Mouse (Mus musculus) MEL (cell line): ENCODE measurements around the gene 6430548M08Rik. TPM values are rescaled to one million over a fixed set of nuclear protein-coding genes. Genes with fewer than 3 reads are reported as not detected.

Experiments
- DNase-seq: peaks from one replicate; pipeline ENCODE4 v3.0.0; 2011; ENCODE audit warnings: low read depth, low spot score
- H3K27ac ChIP-seq: 2 replicates; pipeline ENCODE4 v1.5.1; 2012; ENCODE audit warnings: low read depth, mild to moderate bottlenecking, control low read depth, low read length, moderate library complexity; ENCODE audit not compliant: control insufficient read depth
- H3K27me3 ChIP-seq, 2 experiments: fragments of 150-350 bp in 1 of 2; sonication (generic) in 1 of 2; 2 replicates each; pipeline ENCODE4 v1.6.1; 2012; ENCODE audit warnings: low read length in 2 of 2, mild to moderate bottlenecking in 2 of 2, improper control_type of control experiment in 1 of 2, moderate library complexity in 1 of 2; ENCODE audit not compliant: insufficient read depth in 2 of 2, control insufficient read depth in 1 of 2
- H3K36me3 ChIP-seq, 2 experiments: 2 replicates each; pipeline ENCODE4 v1.6.1; 2012 to 2014; ENCODE audit warnings: low read length in 2 of 2, improper control_type of control experiment in 1 of 2, inconsistent platforms in 1 of 2, mild to moderate bottlenecking in 1 of 2; ENCODE audit not compliant: insufficient read depth in 2 of 2, control insufficient read depth in 1 of 2
- H3K4me1 ChIP-seq, 2 experiments: fragments of 150-350 bp in 1 of 2; sonication (generic) in 1 of 2; 2 replicates each; pipeline ENCODE4 v1.6.1; 2012; ENCODE audit warnings: low read length in 2 of 2, improper control_type of control experiment in 1 of 2, mild to moderate bottlenecking in 1 of 2; ENCODE audit not compliant: insufficient read depth in 2 of 2, control insufficient read depth in 1 of 2
- H3K4me3 ChIP-seq, 2 experiments: fragments of 150-350 bp in 1 of 2; sonication (generic) in 1 of 2; 2 replicates each; pipeline ENCODE4 v1.5.1; 2012; ENCODE audit warnings: low read depth in 2 of 2, low read length in 2 of 2, mild to moderate bottlenecking in 2 of 2, moderate library complexity in 2 of 2, control low read depth in 1 of 2, improper control_type of control experiment in 1 of 2; ENCODE audit not compliant: control insufficient read depth in 1 of 2, insufficient read depth in 1 of 2
- H3K79me2 ChIP-seq: 2 replicates; pipeline ENCODE4 v1.6.1; 2012; ENCODE audit warnings: mild to moderate bottlenecking, low read length, moderate library complexity; ENCODE audit not compliant: control insufficient read depth, poor library complexity, insufficient read depth
- H3K9ac ChIP-seq: 2 replicates; pipeline ENCODE4 v1.6.1; 2012; ENCODE audit warnings: low read depth, mild to moderate bottlenecking, control low read depth, low read length, moderate library complexity; ENCODE audit not compliant: control insufficient read depth, poor library complexity, severe bottlenecking
- H3K9me3 ChIP-seq: fragments of 150-350 bp; sonication (generic); replicated peaks from 2 replicates; pipeline ENCODE4 v1.6.1; 2012; ENCODE audit warnings: mild to moderate bottlenecking, low read length, improper control_type of control experiment, moderate library complexity; ENCODE audit not compliant: insufficient read depth
- BHLHE40 ChIP-seq: IDR thresholded peaks from 2 replicates; pipeline ENCODE4 v1.6.1; 2012; ENCODE audit warnings: low read depth, mild to moderate bottlenecking, inconsistent platforms, low read length, improper control_type of control experiment, borderline replicate concordance
- CHD1 ChIP-seq: IDR thresholded peaks from 2 replicates; pipeline ENCODE4 v1.6.1; 2012; ENCODE audit warnings: low read depth, mild to moderate bottlenecking, inconsistent platforms, low read length, improper control_type of control experiment
- CTCF ChIP-seq, 3 experiments: IDR thresholded peaks in 2 of 3; conservative IDR thresholded peaks in 1 of 3; 2 replicates each; pipeline ENCODE4 v1.5.1; 2011 to 2012; ENCODE audit warnings: low read length in 3 of 3, low read depth in 2 of 3, mild to moderate bottlenecking in 2 of 3, improper control_type of control experiment in 1 of 3, inconsistent platforms in 1 of 3, mixed read lengths in 1 of 3, moderate library complexity in 1 of 3; ENCODE audit not compliant: control insufficient read depth in 1 of 3, insufficient read depth in 1 of 3, poor library complexity in 1 of 3, severe bottlenecking in 1 of 3
- E2F4 ChIP-seq: IDR thresholded peaks from 2 replicates; pipeline ENCODE4 v1.6.1; 2011; ENCODE audit warnings: low read depth, low read length, improper control_type of control experiment, borderline replicate concordance
- ELF1 ChIP-seq: IDR thresholded peaks from 2 replicates; pipeline ENCODE4 v1.6.1; 2014; ENCODE audit warnings: low read depth, mild to moderate bottlenecking, inconsistent platforms, low read length, improper control_type of control experiment, moderate library complexity
- EP300 ChIP-seq, 2 experiments: IDR thresholded peaks; 2 replicates each; pipeline ENCODE4 v1.6.1; 2011; ENCODE audit warnings: improper control_type of control experiment in 2 of 2, low read length in 2 of 2, low read depth in 1 of 2, mild to moderate bottlenecking in 1 of 2
- GABPA ChIP-seq: IDR thresholded peaks from 2 replicates; pipeline ENCODE4 v1.6.1; 2012; ENCODE audit warnings: low read depth, mild to moderate bottlenecking, inconsistent platforms, low read length, improper control_type of control experiment, moderate library complexity
- GATA1 ChIP-seq: IDR thresholded peaks from 2 replicates; pipeline ENCODE4 v1.6.1; 2011; ENCODE audit warnings: low read depth, low read length, improper control_type of control experiment
- JUND ChIP-seq: IDR thresholded peaks from 2 replicates; pipeline ENCODE4 v1.6.1; 2011; ENCODE audit warnings: low read depth, mild to moderate bottlenecking, improper control_type of control experiment, low read length
- MAFK ChIP-seq: IDR thresholded peaks from 2 replicates; pipeline ENCODE4 v1.6.1; 2011; ENCODE audit warnings: low read depth, mild to moderate bottlenecking, low read length, improper control_type of control experiment, borderline replicate concordance
- MEF2A ChIP-seq: IDR thresholded peaks from 2 replicates; pipeline ENCODE4 v1.6.1; 2014; ENCODE audit warnings: low read depth, mild to moderate bottlenecking, inconsistent platforms, low read length, improper control_type of control experiment; ENCODE audit not compliant: poor library complexity, insufficient replicate concordance, severe bottlenecking; ENCODE audit errors: extremely low read depth
- MXI1 ChIP-seq: IDR thresholded peaks from 2 replicates; pipeline ENCODE4 v1.6.1; 2011; ENCODE audit warnings: mild to moderate bottlenecking, low read depth, low read length, improper control_type of control experiment
- NELFE ChIP-seq: IDR thresholded peaks from 2 replicates; pipeline ENCODE4 v1.6.1; 2011; ENCODE audit warnings: low read depth, low read length, improper control_type of control experiment
- RAD21 ChIP-seq: IDR thresholded peaks from 2 replicates; pipeline ENCODE4 v1.6.1; 2011; ENCODE audit warnings: mild to moderate bottlenecking, low read depth, low read length, improper control_type of control experiment
- SMC3 ChIP-seq: IDR thresholded peaks from 2 replicates; pipeline ENCODE4 v1.6.1; 2011; ENCODE audit warnings: low read depth, low read length, improper control_type of control experiment
- TCF12 ChIP-seq: IDR thresholded peaks from 2 replicates; pipeline ENCODE4 v1.6.1; 2014; ENCODE audit warnings: low read depth, mild to moderate bottlenecking, inconsistent platforms, low read length, improper control_type of control experiment, moderate library complexity
- UBTF ChIP-seq: IDR thresholded peaks from 2 replicates; pipeline ENCODE4 v1.6.1; 2012; ENCODE audit warnings: low read depth, mild to moderate bottlenecking, inconsistent platforms, low read length, improper control_type of control experiment, moderate library complexity, borderline replicate concordance; ENCODE audit not compliant: insufficient read depth
- ZC3H11A ChIP-seq: IDR thresholded peaks from 2 replicates; pipeline ENCODE4 v1.6.1; 2012; ENCODE audit warnings: low read depth, mild to moderate bottlenecking, inconsistent platforms, low read length, improper control_type of control experiment
- ZKSCAN1 ChIP-seq: IDR thresholded peaks from 2 replicates; pipeline ENCODE4 v1.6.1; 2012; ENCODE audit warnings: low read depth, mild to moderate bottlenecking, inconsistent platforms, low read length, improper control_type of control experiment, moderate library complexity
- ZMIZ1 ChIP-seq: IDR thresholded peaks from 2 replicates; pipeline ENCODE4 v1.6.1; 2012; ENCODE audit warnings: low read depth, mild to moderate bottlenecking, inconsistent platforms, low read length, improper control_type of control experiment, moderate library complexity
- ZNF384 ChIP-seq: IDR thresholded peaks from 2 replicates; pipeline ENCODE4 v1.6.1; 2012; ENCODE audit warnings: low read depth, mild to moderate bottlenecking, inconsistent platforms, low read length, improper control_type of control experiment
- polyA plus RNA-seq, 2 experiments: library from polyadenylated mRNA; stranded (reverse) in 1 of 2; unstranded in 1 of 2; fragments of >175 nt in 1 of 2; fragments of >200 nt in 1 of 2; gene quantifications; 2 replicates each; pipeline versions ENCODE4 v1.2.1 to v1.2.4; 2012; ENCODE audit warnings: low replicate concordance in 2 of 2, low read depth in 1 of 2; ENCODE audit not compliant: insufficient read length in 2 of 2, insufficient read depth in 1 of 2, missing spikeins in 1 of 2
- total RNA-seq: library from RNA; depleted of rRNA; stranded (reverse); fragments of 300-350 nt; gene quantifications from 2 replicates; pipeline ENCODE4 v1.2.3, GENCODE M21; 2012

Gene 6430548M08Rik
- total and polyA plus RNA-seq, 3 experiments = 0.96 to 1.9 TPM; not detected in 1

GRCm38 (mm10) chr8:120078080-120078479 lies 35.9 kb upstream of the 6430548M08Rik start:
- Histone ChIP-seq H3K36me3 (no peaks in the 10 kb centered on the region), H3K27me3 (no peaks in the 10 kb centered on the region), H3K4me1 (no peaks in the 10 kb centered on the region), H3K27ac (no peak overlapping the region), H3K9me3 (no peaks in the 10 kb centered on the region), H3K79me2 (no peaks in the 10 kb centered on the region), H3K9ac (0 out of 2 replicates have a peak overlapping the region, but pooled peaks have one; percentile 0), H3K4me3 (no peak overlapping the region)
- no peak for TF ChIP-seq ZMIZ1
- TF ChIP-seq CTCF (IDR thresholded peaks at IDR 0.05 in 2 of 3, conservative IDR thresholded peaks at IDR 0.05 in 1 of 3; ENCODE audit: control insufficient read depth in 1 of 3, insufficient read depth in 1 of 3, low read depth in 2 of 3, low read length in 3 of 3, poor library complexity in 1 of 3, severe bottlenecking in 1 of 3) = peak; percentile 56 to 97 (median 78)
- peak; percentile 75 for TF ChIP-seq RAD21
- no peak for TF ChIP-seq EP300 (IDR thresholded peaks at IDR 0.05; ENCODE audit: low read depth in 1 of 2, low read length in 2 of 2)
- TF ChIP-seq ZC3H11A = peak; percentile 79
- peak; percentile 88 for TF ChIP-seq SMC3
- no peak for TF ChIP-seq JUND
- TF ChIP-seq ELF1 = peak; percentile 44
- no peak for TF ChIP-seq ZKSCAN1
- TF ChIP-seq TCF12 = no peak
- DNase-seq = peak; percentile 86

- Histone ChIP-seq H3K4me3 (no peak overlapping the region), H3K36me3 (no peaks in the 10 kb centered on the region), H3K9me3 (no peaks in the 10 kb centered on the region), H3K27ac (no peak overlapping the region), H3K27me3 (no peaks in the 10 kb centered on the region), H3K9ac (no peak overlapping the region), H3K79me2 (no peaks in the 10 kb centered on the region), H3K4me1 (no peaks in the 10 kb centered on the region)
- TF ChIP-seq NELFE = no peak
- no peak for TF ChIP-seq MXI1
- TF ChIP-seq ZNF384 = no peak
- TF ChIP-seq CTCF (IDR thresholded peaks at IDR 0.05 in 2 of 3, conservative IDR thresholded peaks at IDR 0.05 in 1 of 3; ENCODE audit: control insufficient read depth in 1 of 3, insufficient read depth in 1 of 3, low read depth in 2 of 3, low read length in 3 of 3, poor library complexity in 1 of 3, severe bottlenecking in 1 of 3) = no peak
- TF ChIP-seq E2F4 = no peak
- TF ChIP-seq ZC3H11A = no peak
- no peak for TF ChIP-seq GABPA
- TF ChIP-seq BHLHE40 = no peak
- TF ChIP-seq UBTF = no peak
- TF ChIP-seq RAD21 = no peak
- no peak for TF ChIP-seq MAFK
- no peak for TF ChIP-seq EP300 (IDR thresholded peaks at IDR 0.05; ENCODE audit: low read depth in 1 of 2, low read length in 2 of 2)
- TF ChIP-seq ZKSCAN1 = no peak
- TF ChIP-seq ZMIZ1 = no peak
- no peak for TF ChIP-seq SMC3
- TF ChIP-seq MEF2A = no peak
- no peak for TF ChIP-seq GATA1
- TF ChIP-seq CHD1 = no peak
- no peak for DNase-seq
These were observed 34.6 kb upstream of the 6430548M08Rik start for GRCm38 (mm10) chr8:120079361-120079760.
